Mouse (Mus musculus) cerebellum, adult 11 months (tissue): ENCODE measurements at regions not wholly inside any gene's neighbourhood (a gene's known extent, or its start where the extent isn't known, plus 50 kb on each side); places are given as distances from the start of the nearest gene placed in this dataset.
A peak's percentile ranks its signal among the peaks of the same experiment; 100 is the strongest.

Experiments used
- DNase-seq: peaks from one replicate; pipeline ENCODE4 v3.0.0; 2022

DNA sequence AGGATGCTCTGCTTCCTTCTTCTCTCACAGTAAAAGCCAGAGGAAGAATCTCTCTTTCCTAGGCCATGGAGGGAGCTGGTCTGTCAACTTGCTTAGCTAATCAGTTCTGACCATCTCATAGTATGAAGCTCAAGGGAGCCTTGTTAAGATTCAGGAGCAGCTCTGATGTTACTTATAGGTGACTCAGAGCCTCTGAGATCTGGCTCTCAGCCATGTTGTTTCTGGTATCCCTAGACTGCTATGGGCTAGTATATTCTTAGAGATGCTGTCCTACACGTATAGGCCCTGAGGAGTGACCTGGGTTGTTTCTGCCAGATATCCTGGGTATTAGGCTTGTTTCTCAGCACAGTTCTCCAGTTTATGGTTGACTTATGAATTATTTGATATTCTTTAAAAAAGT lies 160.9 kb downstream of the 4930564D02Rik start:
- no peak for DNase-seq

GRCm38 (mm10) chr3:105228401-105228800 lies 161.8 kb downstream of the 4930564D02Rik start:
- DNase-seq, result no peak

DNA sequence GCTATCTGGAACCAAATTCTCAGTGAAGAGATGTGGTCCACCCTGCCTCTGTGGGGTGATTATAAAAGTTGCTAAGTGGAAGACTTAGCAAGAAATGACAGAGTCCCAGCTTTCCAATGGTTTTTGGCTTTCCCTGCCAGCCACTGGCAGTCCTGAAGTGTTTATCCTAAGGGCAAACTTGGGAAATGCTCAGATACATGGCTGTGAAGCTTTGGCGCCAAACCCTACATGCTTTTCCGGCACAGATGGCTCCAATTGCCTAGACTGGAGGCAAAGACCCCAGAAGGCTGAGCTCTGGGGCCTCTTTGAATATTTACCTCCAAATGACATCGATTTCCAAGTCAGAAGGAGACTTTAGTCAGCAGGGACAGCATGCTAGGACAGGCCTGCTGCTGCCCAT lies 174.4 kb downstream of the 4930564D02Rik start:
- no peak for DNase-seq

- DNase-seq, result no peak
Measured at GRCm38 (mm10) chr3:105257096-105257495, 190.5 kb downstream of the 4930564D02Rik start.

GRCm38 (mm10) chr3:105275241-105275640 lies 176.9 kb upstream of the Kcnd3 start:
- DNase-seq, result no peak

GRCm38 (mm10) chr3:105280971-105281370 lies 171.2 kb upstream of the Kcnd3 start:
- DNase-seq, result no peak

DNA sequence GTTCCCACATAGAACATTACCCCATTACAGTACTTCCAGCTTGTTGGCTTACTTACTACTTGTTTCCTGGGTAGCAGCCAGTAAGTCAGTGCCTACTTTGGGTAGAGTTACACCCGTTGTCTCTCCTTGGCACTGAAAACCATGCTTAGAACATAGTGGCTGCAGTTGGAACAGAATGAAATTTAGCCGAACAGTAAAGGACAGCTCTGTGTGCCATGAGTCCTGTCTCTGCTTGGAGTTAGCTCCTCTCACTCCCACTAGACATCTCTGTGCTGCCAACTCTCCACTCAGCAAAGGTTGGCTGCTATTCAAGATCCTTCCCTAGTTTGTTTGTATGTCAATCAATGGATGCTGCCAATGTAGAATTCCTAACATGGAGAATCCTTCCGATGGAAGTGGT lies 170.4 kb upstream of the Kcnd3 start:
- DNase-seq, result no peak

DNA sequence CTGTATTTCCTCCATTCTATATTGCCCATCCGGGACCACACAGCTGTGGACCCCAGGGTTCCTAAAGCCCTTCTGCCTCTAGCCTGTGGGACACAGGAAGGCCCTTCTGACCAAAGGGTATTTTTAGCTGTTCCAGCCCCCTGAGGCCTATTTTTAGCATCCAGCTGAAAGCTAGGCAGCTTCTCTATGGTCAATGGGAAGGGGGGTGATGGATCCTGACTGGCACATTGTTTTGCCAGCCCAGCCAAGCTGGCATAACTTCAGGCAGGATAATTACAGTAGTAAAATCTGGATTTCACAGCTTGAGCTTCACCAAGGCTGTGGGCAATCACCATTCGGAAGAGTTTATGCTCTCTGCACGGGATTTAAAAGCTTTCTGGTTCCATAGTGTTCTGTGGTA lies 153.9 kb upstream of the Kcnd3 start:
- DNase-seq, result no peak

GRCm38 (mm10) chr3:105300693-105301548 lies 151.2 kb upstream of the Kcnd3 start:
- no peak for DNase-seq

DNA sequence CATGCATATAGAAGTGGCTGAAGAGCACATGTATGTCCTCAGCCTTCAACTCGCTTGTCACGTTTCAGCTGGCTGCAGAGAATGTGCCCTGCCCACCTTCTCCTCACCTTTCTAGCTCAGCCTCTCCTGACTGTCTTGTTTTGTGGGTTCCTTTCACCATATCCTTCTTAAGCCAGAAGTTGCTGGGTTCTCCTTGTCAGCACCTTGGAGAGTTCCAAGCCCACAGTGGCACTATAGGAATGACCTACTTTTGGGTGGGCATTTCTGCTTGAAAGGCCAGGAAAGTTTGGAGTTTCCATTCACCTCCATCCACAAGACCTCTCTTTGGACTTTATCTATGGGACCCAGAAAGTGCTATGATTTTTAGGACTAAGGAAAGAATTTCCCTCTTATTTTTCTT lies 144.5 kb upstream of the Kcnd3 start:
- DNase-seq, result no peak

DNA sequence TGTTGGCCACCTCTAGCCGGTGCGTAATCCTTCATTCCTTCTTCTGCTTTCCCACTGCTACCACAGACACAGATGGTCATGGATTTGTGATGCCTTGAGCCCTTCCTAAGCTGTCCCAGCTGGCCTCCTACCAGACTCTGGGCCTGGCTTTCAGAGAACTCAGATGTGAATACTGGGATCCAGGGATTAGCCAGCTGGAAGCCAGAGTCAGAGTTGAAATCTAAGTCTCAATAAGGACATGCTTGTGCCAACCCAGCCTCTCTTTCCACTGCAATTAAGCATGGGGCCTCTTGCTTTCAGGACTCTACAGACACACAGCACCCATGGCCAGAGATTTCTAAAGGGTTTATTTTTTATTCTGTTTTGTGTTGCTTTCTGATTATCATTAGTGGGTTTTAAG lies 143.1 kb upstream of the Kcnd3 start:
- DNase-seq, result no peak

GRCm38 (mm10) chr3:105353268-105353667 lies 98.9 kb upstream of the Kcnd3 start:
- DNase-seq, result no peak

- no peak for DNase-seq
Measured at GRCm38 (mm10) chr3:105354123-105354931, 97.8 kb upstream of the Kcnd3 start.

DNA sequence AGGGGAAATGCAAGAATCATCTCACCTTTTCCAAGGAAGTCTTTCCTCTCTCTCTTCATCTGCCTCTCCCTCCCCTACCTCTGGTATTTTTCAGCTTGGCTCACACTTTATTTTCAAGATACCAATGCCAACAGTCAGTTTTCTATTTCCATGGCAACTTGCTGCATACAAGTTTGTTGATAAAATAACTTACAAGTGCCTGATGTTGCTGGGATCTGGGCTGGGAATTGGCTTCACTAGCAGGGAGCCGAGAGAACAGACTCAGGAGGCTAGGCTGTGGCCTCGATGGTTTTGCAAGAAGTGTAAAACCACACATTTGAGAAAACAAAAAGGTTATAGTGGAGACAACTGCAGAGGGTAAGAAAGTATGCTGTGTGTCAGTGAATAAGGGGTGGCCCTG lies 94.6 kb upstream of the Kcnd3 start:
- DNase-seq, result no peak

- DNase-seq, result no peak
Measured at GRCm38 (mm10) chr3:105359636-105360035, 92.5 kb upstream of the Kcnd3 start.

- DNase-seq, result peak; percentile 26
Measured at GRCm38 (mm10) chr3:105364685-105365084, 87.4 kb upstream of the Kcnd3 start.

DNA sequence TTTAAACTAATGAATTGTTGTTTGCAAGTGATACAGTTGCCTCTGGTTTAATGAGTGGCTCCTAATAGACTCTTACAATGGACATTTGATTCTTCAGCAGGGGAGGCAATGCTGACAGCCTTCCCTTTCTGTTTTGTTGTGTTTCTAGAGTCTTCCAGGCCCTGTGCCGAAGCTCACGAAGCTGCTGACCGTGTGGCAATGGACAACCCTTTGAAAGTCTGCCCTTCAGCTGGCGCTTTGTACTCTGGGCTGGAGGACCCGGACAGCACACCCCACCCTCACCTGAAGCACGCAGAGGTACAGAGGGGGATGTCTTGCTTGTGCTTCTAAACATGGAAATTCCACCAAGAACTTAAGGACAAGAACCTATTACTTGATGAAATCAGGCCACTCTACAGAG lies 85.3 kb upstream of the Kcnd3 start:
- DNase-seq, result no peak

DNA sequence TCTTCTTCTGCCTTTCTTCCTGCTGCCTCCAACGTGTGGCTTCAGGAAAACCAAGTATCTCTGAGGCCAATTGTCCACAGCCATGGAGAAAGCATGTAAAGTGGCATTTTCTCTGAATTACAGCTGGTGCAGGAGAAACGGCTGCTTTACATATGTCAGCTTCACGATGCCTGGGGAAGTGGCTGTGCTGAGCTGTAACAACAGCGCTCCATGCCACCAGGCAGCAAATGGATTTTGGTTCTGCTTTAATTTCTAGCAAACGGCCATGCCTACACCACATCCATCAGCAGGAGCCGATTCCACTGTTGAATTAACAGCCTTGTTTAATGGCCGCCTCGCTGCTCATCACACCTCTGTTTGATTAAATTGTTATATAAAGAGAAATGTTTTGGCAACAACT lies 84.2 kb upstream of the Kcnd3 start:
- no peak for DNase-seq

DNA sequence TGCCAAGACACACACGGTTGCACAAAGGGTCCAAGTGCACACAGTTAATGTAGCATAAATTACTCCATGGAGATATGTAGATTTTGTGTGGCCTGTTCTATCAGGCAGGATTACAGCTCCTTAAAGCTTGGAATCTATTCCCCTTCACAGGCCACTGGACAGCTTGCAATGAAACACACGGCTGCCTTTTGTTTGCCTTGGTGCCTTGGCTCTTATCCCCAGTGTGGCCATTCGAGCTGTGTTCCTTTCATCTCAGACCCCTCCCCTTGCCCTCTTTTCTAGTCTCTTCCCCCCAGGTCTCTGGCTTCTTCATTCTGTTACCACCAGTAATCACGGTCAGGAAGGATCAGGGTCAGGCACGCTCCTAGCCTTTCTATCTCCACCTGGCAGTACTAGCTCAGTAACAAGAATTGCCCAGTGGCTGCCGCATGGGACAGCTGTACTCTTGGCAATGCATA lies 79.7 kb upstream of the Kcnd3 start:
- peak; percentile 8 for DNase-seq

DNA sequence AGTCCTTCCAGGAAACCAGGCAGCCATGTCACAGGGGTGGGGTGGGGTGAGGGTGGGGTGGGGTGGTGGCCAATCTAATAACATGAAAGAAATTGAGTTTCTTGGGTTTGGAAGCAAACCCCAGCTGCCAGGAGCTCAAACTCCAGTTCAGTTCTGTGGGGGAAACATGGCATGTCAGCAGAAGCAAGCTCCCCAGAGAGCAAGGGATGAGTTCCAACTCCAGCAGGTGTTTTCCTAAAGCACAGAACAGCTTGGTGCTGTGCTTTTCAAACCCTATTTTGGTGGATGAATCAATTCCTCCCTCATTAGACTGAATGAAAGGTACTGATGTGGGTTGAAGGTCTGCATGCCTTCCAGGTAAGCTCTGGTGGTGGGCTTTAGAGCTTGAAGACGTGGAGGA lies 77.8 kb upstream of the Kcnd3 start:
- no peak for DNase-seq

DNA sequence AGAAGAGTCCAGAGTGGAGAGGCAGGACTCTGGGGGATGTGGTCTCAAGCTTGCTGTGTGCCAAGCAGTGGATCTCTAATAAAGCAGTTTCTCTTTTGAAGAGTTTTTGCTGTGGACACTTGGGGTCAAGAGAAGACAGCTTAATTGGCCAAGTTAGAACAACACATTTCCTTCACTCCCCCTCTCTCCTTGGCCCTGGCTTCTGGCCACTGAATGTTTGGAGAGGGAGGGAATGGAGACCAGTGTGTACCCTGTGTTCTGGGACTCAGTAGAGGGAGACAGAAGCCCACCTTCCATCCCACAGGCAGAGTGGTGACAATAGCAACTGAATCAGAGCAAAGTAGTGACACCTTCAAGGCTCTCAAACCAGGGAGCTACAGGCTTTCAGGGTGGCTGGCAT lies 77.3 kb upstream of the Kcnd3 start:
- DNase-seq, result no peak

GRCm38 (mm10) chr3:105375383-105375782 lies 76.7 kb upstream of the Kcnd3 start:
- DNase-seq, result no peak

DNA sequence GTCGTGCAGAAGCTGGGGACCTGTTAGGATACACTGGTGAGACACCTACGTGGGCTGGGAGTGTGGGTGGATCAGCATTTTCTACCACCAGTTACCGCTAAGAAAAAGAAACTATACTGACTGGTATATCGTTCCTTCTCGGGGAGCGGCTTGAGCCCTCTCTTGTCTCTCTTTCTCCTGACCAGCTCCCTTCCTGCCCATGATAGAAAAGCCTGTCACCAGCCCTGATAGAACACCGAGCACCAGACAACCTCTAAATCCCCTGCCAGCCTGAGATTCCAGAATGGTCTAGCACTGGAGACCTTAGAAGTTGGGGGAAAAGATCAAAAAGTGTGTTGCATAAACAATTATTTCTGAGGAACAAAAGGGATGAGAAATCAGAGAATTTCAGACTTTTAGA lies 76.3 kb upstream of the Kcnd3 start:
- no peak for DNase-seq

DNA sequence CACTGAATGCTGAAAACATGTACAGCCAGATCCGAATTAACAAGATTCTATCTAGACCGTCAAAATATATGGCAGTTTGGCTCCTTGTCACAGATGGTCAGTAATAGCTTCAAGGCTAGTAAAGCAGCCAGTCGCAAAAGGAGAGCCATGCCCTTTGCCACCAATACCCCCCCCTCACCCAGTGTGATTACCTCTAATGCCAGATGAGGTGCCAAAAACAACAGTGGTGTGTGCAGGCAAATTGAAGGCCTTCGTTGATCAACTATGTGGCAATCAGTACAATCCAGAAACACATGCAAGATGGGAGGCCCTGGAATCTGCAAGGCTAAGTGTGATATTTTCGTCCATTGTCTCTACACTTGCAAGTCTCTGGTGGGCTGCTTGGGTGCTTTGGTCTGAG lies 75.8 kb upstream of the Kcnd3 start:
- DNase-seq, result no peak
